Mouse (Mus musculus): ENCODE measurements around the gene Tgfb3. TPM values are rescaled to one million over a fixed set of nuclear protein-coding genes. Genes with fewer than 3 reads are reported as not detected.

Gene Tgfb3
- 5.7 and 6.1 TPM in 2 replicates for polyA plus RNA-seq (2016; fragmentation: Nextera tagmentation; extraction: Ambion mirVana)

- Histone ChIP-seq H3K4me3 (peak within 1 kb of the TSS; percentile 65), H3K9me3 (no peaks in the 10 kb centered on the region), H3K27ac (peak within 1 kb of the TSS; percentile 91), H3K27me3 (ENCODE audit: poor library complexity, severe bottlenecking) (peaks cover 59% of the 10 kb centered on the region), H3K4me1 (peaks cover 49% of the 10 kb centered on the region), H3K36me3 (replicated peaks) (no peaks in the 10 kb centered on the region)
- DNase-seq (ENCODE audit: extremely low spot score, low spot score), result peak; percentile 64
- under 1% methylated on average over 25 of the region's 25 CpGs for WGBS
Observed at GRCm38 (mm10) chr12:86078553-86079201, at the start of gene Tgfb3. Tgfb3 (minus strand) TSS chr12:86079041.

- no peak overlapping the region for H3K27ac ChIP-seq
- no peak overlapping the region for H3K4me3 ChIP-seq
- H3K27me3 ChIP-seq (ENCODE audit: poor library complexity, severe bottlenecking), result no peaks in the 10 kb centered on the region
- H3K4me1 ChIP-seq, result no peaks in the 10 kb centered on the region
- H3K36me3 ChIP-seq (replicated peaks), result no peaks in the 10 kb centered on the region
- DNase-seq (ENCODE audit: extremely low spot score, low spot score), result no peak
- 83% methylated on average over 6 of the region's 6 CpGs for WGBS
- no peaks in the 10 kb centered on the region for H3K9me3 ChIP-seq
Observed at GRCm38 (mm10) chr12:86128122-86128521, 49.3 kb upstream of the Tgfb3 start.

- 88% methylated on average over 6 of the region's 6 CpGs for WGBS
- no peaks in the 10 kb centered on the region for H3K4me1 ChIP-seq
- no peak overlapping the region for H3K4me3 ChIP-seq
- no peak for DNase-seq (ENCODE audit: extremely low spot score, low spot score)
- H3K27me3 ChIP-seq (ENCODE audit: poor library complexity, severe bottlenecking), result no peaks in the 10 kb centered on the region
- 0 out of 2 replicates have a peak overlapping the region, but pooled peaks have one; percentile 3 for H3K27ac ChIP-seq
- no peaks in the 10 kb centered on the region for H3K9me3 ChIP-seq
- H3K36me3 ChIP-seq (replicated peaks), result no peaks in the 10 kb centered on the region
Observed at GRCm38 (mm10) chr12:86124016-86124415, 45.2 kb upstream of the Tgfb3 start.

- Histone ChIP-seq H3K36me3 (replicated peaks) (no peaks in the 10 kb centered on the region), H3K9me3 (no peaks in the 10 kb centered on the region), H3K27me3 (ENCODE audit: poor library complexity, severe bottlenecking) (no peaks in the 10 kb centered on the region), H3K4me3 (no peak overlapping the region), H3K27ac (no peak overlapping the region), H3K4me1 (no peaks in the 10 kb centered on the region)
- WGBS, result 89% methylated on average over 15 of the region's 15 CpGs
- DNase-seq (ENCODE audit: extremely low spot score, low spot score), result no peak
Observed at GRCm38 (mm10) chr12:86116295-86116835, 37.5 kb upstream of the Tgfb3 start.

GRCm38 (mm10) chr12:86110637-86111036, 31.8 kb upstream of the Tgfb3 start:
- H3K4me1 ChIP-seq, result no peaks in the 10 kb centered on the region
- no peak for DNase-seq (ENCODE audit: extremely low spot score, low spot score)
- H3K27ac ChIP-seq, result no peak overlapping the region
- H3K4me3 ChIP-seq, result no peak overlapping the region
- H3K36me3 ChIP-seq (replicated peaks), result peaks cover 14% of the 10 kb centered on the region
- no peaks in the 10 kb centered on the region for H3K27me3 ChIP-seq (ENCODE audit: poor library complexity, severe bottlenecking)
- no peaks in the 10 kb centered on the region for H3K9me3 ChIP-seq
- WGBS, result 92% methylated on average over 2 of the region's 2 CpGs

GRCm38 (mm10) chr12:86109531-86109930, 30.7 kb upstream of the Tgfb3 start:
- 96% methylated on average over 4 of the region's 4 CpGs for WGBS
- no peaks in the 10 kb centered on the region for H3K9me3 ChIP-seq
- peaks cover 21% of the 10 kb centered on the region for H3K36me3 ChIP-seq (replicated peaks)
- H3K27me3 ChIP-seq (ENCODE audit: poor library complexity, severe bottlenecking), result peaks cover 9% of the 10 kb centered on the region; the same call in 1 of the 2 replicates
- H3K4me3 ChIP-seq, result no peak overlapping the region
- H3K27ac ChIP-seq, result no peak overlapping the region
- DNase-seq (ENCODE audit: extremely low spot score, low spot score), result no peak
- peaks cover 1% of the 10 kb centered on the region for H3K4me1 ChIP-seq

GRCm38 (mm10) chr12:86107645-86108044, 28.8 kb upstream of the Tgfb3 start:
- 89% methylated on average over 7 of the region's 7 CpGs for WGBS
- no peak overlapping the region for H3K4me3 ChIP-seq
- H3K4me1 ChIP-seq, result peaks cover 20% of the 10 kb centered on the region
- peaks cover 21% of the 10 kb centered on the region for H3K36me3 ChIP-seq (replicated peaks)
- H3K27ac ChIP-seq, result no peak overlapping the region
- DNase-seq (ENCODE audit: extremely low spot score, low spot score), result no peak
- H3K27me3 ChIP-seq (ENCODE audit: poor library complexity, severe bottlenecking), result peaks cover 11% of the 10 kb centered on the region; the same call in 1 of the 2 replicates
- no peaks in the 10 kb centered on the region for H3K9me3 ChIP-seq

GRCm38 (mm10) chr12:86106086-86106485, 27.2 kb upstream of the Tgfb3 start:
- peaks cover 23% of the 10 kb centered on the region for H3K36me3 ChIP-seq (replicated peaks)
- 93% methylated on average over 9 of the region's 9 CpGs for WGBS
- peaks cover 25% of the 10 kb centered on the region for H3K4me1 ChIP-seq
- no peak overlapping the region for H3K4me3 ChIP-seq
- H3K27me3 ChIP-seq (ENCODE audit: poor library complexity, severe bottlenecking), result peaks cover 11% of the 10 kb centered on the region; the same call in 1 of the 2 replicates
- DNase-seq (ENCODE audit: extremely low spot score, low spot score), result no peak
- no peak overlapping the region for H3K27ac ChIP-seq
- H3K9me3 ChIP-seq, result no peaks in the 10 kb centered on the region

- WGBS, result 90% methylated on average over 9 of the region's 10 CpGs
- no peak overlapping the region for H3K27ac ChIP-seq
- no peak overlapping the region for H3K4me3 ChIP-seq
- no peaks in the 10 kb centered on the region for H3K9me3 ChIP-seq
- H3K4me1 ChIP-seq, result peaks cover 25% of the 10 kb centered on the region
- peaks cover 23% of the 10 kb centered on the region for H3K36me3 ChIP-seq (replicated peaks)
- no peak for DNase-seq (ENCODE audit: extremely low spot score, low spot score)
- peaks cover 11% of the 10 kb centered on the region; the same call in 1 of the 2 replicates for H3K27me3 ChIP-seq (ENCODE audit: poor library complexity, severe bottlenecking)
Observed at GRCm38 (mm10) chr12:86105546-86105945, 26.7 kb upstream of the Tgfb3 start.

- Histone ChIP-seq H3K27ac (no peak overlapping the region), H3K27me3 (ENCODE audit: poor library complexity, severe bottlenecking) (peaks cover 11% of the 10 kb centered on the region; the same call in 1 of the 2 replicates), H3K4me3 (no peak overlapping the region), H3K36me3 (replicated peaks) (peaks cover 23% of the 10 kb centered on the region), H3K4me1 (peaks cover 25% of the 10 kb centered on the region), H3K9me3 (no peaks in the 10 kb centered on the region)
- whole genome bisulfite sequencing, result 88% methylated on average over 11 of the region's 11 CpGs
- no peak for DNase-seq (ENCODE audit: extremely low spot score, low spot score)
Observed at GRCm38 (mm10) chr12:86104297-86104696, 25.5 kb upstream of the Tgfb3 start.

GRCm38 (mm10) chr12:86103852-86104251, 25.0 kb upstream of the Tgfb3 start:
- no peak for DNase-seq (ENCODE audit: extremely low spot score, low spot score)
- Histone ChIP-seq H3K27ac (peak overlapping the region; percentile 56; the same call in 1 of the 2 replicates), H3K9me3 (no peaks in the 10 kb centered on the region), H3K4me3 (no peak overlapping the region), H3K4me1 (peaks cover 25% of the 10 kb centered on the region), H3K27me3 (ENCODE audit: poor library complexity, severe bottlenecking) (peaks cover 11% of the 10 kb centered on the region; the same call in 1 of the 2 replicates), H3K36me3 (replicated peaks) (peaks cover 23% of the 10 kb centered on the region)
- 56% methylated on average over 8 of the region's 8 CpGs for WGBS

GRCm38 (mm10) chr12:86103391-86103790, 24.6 kb upstream of the Tgfb3 start:
- Histone ChIP-seq H3K36me3 (replicated peaks) (peaks cover 19% of the 10 kb centered on the region), H3K9me3 (no peaks in the 10 kb centered on the region), H3K4me3 (no peak overlapping the region), H3K27ac (peak overlapping the region; percentile 56; the same call in 1 of the 2 replicates), H3K4me1 (peaks cover 25% of the 10 kb centered on the region), H3K27me3 (ENCODE audit: poor library complexity, severe bottlenecking) (peaks cover 11% of the 10 kb centered on the region; the same call in 1 of the 2 replicates)
- no peak for DNase-seq (ENCODE audit: extremely low spot score, low spot score)
- 55% methylated on average over 11 of the region's 11 CpGs for WGBS

- WGBS, result 86% methylated on average over 8 of the region's 8 CpGs
- H3K9me3 ChIP-seq, result no peaks in the 10 kb centered on the region
- no peak overlapping the region for H3K4me3 ChIP-seq
- peaks cover 25% of the 10 kb centered on the region for H3K4me1 ChIP-seq
- H3K27ac ChIP-seq, result no peak overlapping the region
- DNase-seq (ENCODE audit: extremely low spot score, low spot score), result no peak
- H3K36me3 ChIP-seq (replicated peaks), result peaks cover 16% of the 10 kb centered on the region; the same call in 1 of the 2 replicates
- peaks cover 11% of the 10 kb centered on the region; the same call in 1 of the 2 replicates for H3K27me3 ChIP-seq (ENCODE audit: poor library complexity, severe bottlenecking)
Observed at GRCm38 (mm10) chr12:86102686-86103085, 23.8 kb upstream of the Tgfb3 start.

Measured in forebrain, embryonic 10.5 days (tissue).